ENCODE assay signal across 12 mouse cellular contexts in the genomic region with DNA sequence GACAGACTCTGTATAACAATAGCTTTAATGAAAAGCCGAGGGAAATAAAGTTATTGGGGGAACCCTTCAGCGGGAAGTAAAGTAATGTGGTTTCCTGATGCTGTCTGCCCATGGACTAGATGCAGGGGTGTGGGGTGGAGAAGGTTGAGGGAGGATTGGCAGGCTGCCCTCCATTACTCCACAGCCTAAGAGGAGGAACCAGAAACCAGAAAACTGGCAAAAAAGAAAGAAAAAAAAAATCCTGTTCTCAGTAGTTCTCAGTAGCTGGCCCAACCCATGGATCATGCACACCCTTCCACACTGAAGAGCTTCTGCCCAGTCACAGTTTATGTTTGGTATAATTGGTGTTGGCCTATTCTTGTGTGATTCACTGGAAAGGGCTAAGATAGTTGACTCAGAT. TPM values are rescaled to one million over a fixed set of nuclear protein-coding genes. Genes with fewer than 3 reads are reported as not detected.
DNase-seq lines count a peak whose midpoint lies in the region; ATAC-seq lines count a peak whose summit lies in the region.
"Had no signal": no experiment of that assay in that cellular context is flagged by ENCODE, and none has a peak within 500 bp of the region (broad histone marks: within the 10 kb centered on the region; RNA-seq: fewer than 3 reads in every experiment).

No protein-coding gene starts in this region.

- 0 out of 2 replicates have a peak, but pooled peaks cover 2% of the 10 kb centered on the region for H3K27me3 ChIP-seq in kidney, embryonic 16.5 days (ENCODE audit: insufficient read depth, low read length)

- no peak overlapping the region for H3K4me2 ChIP-seq in kidney, embryonic 16.5 days (replicated peaks; ENCODE audit: low read depth, low read length)

- no peak overlapping the region for H3K27ac ChIP-seq in kidney, embryonic 16.5 days (ENCODE audit: low read length)
- H3K27ac ChIP-seq: forebrain, embryonic 10.5 days had no signal

- peak; percentile 13 to 20; a peak in 3 of 4 replicates for ATAC-seq in hematopoietic stem cell, adult 5-6 weeks (replicated peaks in 1 of 2; ENCODE audit: insufficient read depth in 1 of 2, low FRiP score in 2 of 2, low TSS enrichment in 1 of 2, low read depth in 1 of 2, poor library complexity in 2 of 2, severe bottlenecking in 2 of 2)
- no peak for ATAC-seq in kidney, embryonic 16.5 days (ENCODE audit: low FRiP score, low TSS enrichment)

- H3K36me3 ChIP-seq in kidney, embryonic 16.5 days (ENCODE audit: insufficient read depth, low read length): no peaks in the 10 kb centered on the region
- H3K36me3 ChIP-seq: forebrain, embryonic 10.5 days had no signal

- no peaks in the 10 kb centered on the region for H3K9me3 ChIP-seq in kidney, embryonic 16.5 days (ENCODE audit: low read length)
- H3K9me3 ChIP-seq: forebrain, embryonic 10.5 days had no signal

- peaks cover 19% of the 10 kb centered on the region for H3K4me1 ChIP-seq in kidney, embryonic 16.5 days (ENCODE audit: insufficient read depth, low read length)

- WGBS in kidney, embryonic 16.5 days: 74% methylated on average over 2 of the region's 2 CpGs

- H3K9ac ChIP-seq in kidney, embryonic 16.5 days (replicated peaks; ENCODE audit: low read length): no peak overlapping the region

- no peak overlapping the region for H3K4me3 ChIP-seq in kidney, embryonic 16.5 days (ENCODE audit: low read length)
- H3K4me3 ChIP-seq: forebrain, embryonic 10.5 days had no signal

- peak; percentile 23 for DNase-seq in kidney, adult 9 months
- no peak for DNase-seq in kidney, postnatal 14 days
- DNase-seq in 416B (ENCODE audit: low read depth): peak; percentile 89
- DNase-seq in brain, adult 2 months (ENCODE audit: low read depth, low spot score): peak; percentile 67
- DNase-seq in frontal cortex, postnatal 14 days (ENCODE audit: low spot score in 2 of 2): no peak
- DNase-seq in c-Kit-positive CD71-positive TER-119-positive erythroid progenitor cells, embryonic 14.5 days (ENCODE audit: low spot score): no peak
- DNase-seq: cerebellum, postnatal 36 days; kidney, adult 8-10 months had no signal

RNA-seq across cellular contexts. Expression of a gene that starts 27.6 kb away (rescaled TPM):
- total RNA-seq in hematopoietic stem cell, adult 5-6 weeks (2017): 1.8 TPM in 1 of 2 replicates, not detected in the other
- polyA plus RNA-seq in kidney, embryonic 16.5 days (2015; fragmentation: Nextera tagmentation; extraction: Ambion mirVana): not detected in 2 replicates
- total RNA-seq: adrenal gland, adult 18-20 months had no signal
- polyA plus RNA-seq: forebrain, embryonic 10.5 days had no signal

RNA-seq across cellular contexts. Expression of a gene that starts 27.7 kb away (rescaled TPM):
- total RNA-seq in hematopoietic stem cell, adult 5-6 weeks (2017): 0.38 TPM in 1 of 2 replicates, not detected in the other
- polyA plus RNA-seq in kidney, embryonic 16.5 days (2015; fragmentation: Nextera tagmentation; extraction: Ambion mirVana): not detected in 2 replicates

RNA-seq across cellular contexts. Expression of a gene that starts 34.1 kb away (rescaled TPM):
- total RNA-seq in hematopoietic stem cell, adult 5-6 weeks (2017): 3.9 and 7.4 TPM in 2 replicates
- polyA plus RNA-seq in kidney, embryonic 16.5 days (2015; fragmentation: Nextera tagmentation; extraction: Ambion mirVana): 0.40 and 0.62 TPM in 2 replicates

Comparison
In these comparisons a context has a peak if more than half of its experiments do, and no peak if none do; other contexts are left out.
1. DNase-seq: peak in kidney, adult 9 months (single experiment), 416B (single experiment) and brain, adult 2 months (single experiment); none in kidney, postnatal 14 days (single experiment), frontal cortex, postnatal 14 days (0 of 2) and c-Kit-positive CD71-positive TER-119-positive erythroid progenitor cells, embryonic 14.5 days (single experiment).